Mouse (Mus musculus) hindbrain, postnatal 0 days (tissue): ENCODE measurements around the gene Dnajc21. TPM values are rescaled to one million over a fixed set of nuclear protein-coding genes. Genes with fewer than 3 reads are reported as not detected.

Experiments used
- ATAC-seq: fragments of 200-750 bp; cut with Nextera tagmentation; 2 replicates; pipeline ENCODE4 v1.8.0; 2017; ENCODE audit warnings: mild to moderate bottlenecking, moderate TSS enrichment, moderate library complexity
- DNase-seq: peaks from one replicate; pipeline ENCODE4 v3.0.0-alpha.2; 2015; ENCODE audit warnings: low spot score
- H3K27ac ChIP-seq: fragments of 300-500 bp; sonication (generic); 2 replicates; pipeline ENCODE4 v1.5.1; 2014; ENCODE audit warnings: mild to moderate bottlenecking
- H3K27me3 ChIP-seq: fragments of 300-500 bp; sonication (generic); 2 replicates; pipeline ENCODE4 v1.6.1; 2014; ENCODE audit warnings: low read length, mixed read lengths; ENCODE audit not compliant: insufficient read depth
- H3K36me3 ChIP-seq: fragments of 300-500 bp; sonication (generic); 2 replicates; pipeline ENCODE4 v1.6.1; 2014; ENCODE audit warnings: low read length, mixed read lengths; ENCODE audit not compliant: insufficient read depth
- H3K4me1 ChIP-seq: fragments of 300-500 bp; sonication (generic); 2 replicates; pipeline ENCODE4 v1.6.1; 2014; ENCODE audit warnings: antibody characterized with exemption, low read length, mixed read lengths; ENCODE audit not compliant: insufficient read depth
- H3K4me2 ChIP-seq: fragments of 300-500 bp; sonication (generic); 2 replicates; pipeline ENCODE4 v1.6.1; 2014; ENCODE audit warnings: low read depth, mild to moderate bottlenecking, low read length, moderate library complexity, mixed read lengths
- H3K4me3 ChIP-seq: fragments of 300-500 bp; sonication (generic); 2 replicates; pipeline ENCODE4 v1.5.1; 2014; ENCODE audit warnings: low read length
- H3K9ac ChIP-seq: fragments of 300-500 bp; sonication (generic); replicated peaks from 2 replicates; pipeline ENCODE4 v1.6.1; 2014; ENCODE audit warnings: mild to moderate bottlenecking, low read length, moderate library complexity, mixed read lengths
- H3K9me3 ChIP-seq: fragments of 300-500 bp; sonication (generic); 2 replicates; pipeline ENCODE4 v1.6.1; 2016; ENCODE audit warnings: low read length, mixed read lengths
- CTCF ChIP-seq: IDR thresholded peaks from 2 replicates; pipeline ENCODE4 v1.5.1; 2016; ENCODE audit warnings: antibody characterized with exemption, control low read depth, low read depth
- WGBS: fragments of 180-500 bp; shearing (Covaris S2); extraction: QIAGEN DNeasy Blood & Tissue Kit; methylation state at CpG from one replicate; pipeline ENCODE4 v1.1.7; 2014; 5-methylcytosine and 5-hydroxymethylcytosine counted together
- polyA plus RNA-seq: library from polyadenylated mRNA; unstranded; fragments of >200 nt; fragmentation: Nextera tagmentation; extraction: Ambion mirVana; gene quantifications from 2 replicates; pipeline ENCODE4 v1.2.1, GENCODE M21; 2015
- total RNA-seq: library from RNA; depleted of rRNA; stranded (reverse); fragments of >200 nt; gene quantifications from 2 replicates; pipeline ENCODE4 v1.2.3, GENCODE M21; 2014

The Dnajc21 gene
- total and polyA plus RNA-seq, 2 experiments from 2014 or later: 5.3 to 15.2 TPM

DNA sequence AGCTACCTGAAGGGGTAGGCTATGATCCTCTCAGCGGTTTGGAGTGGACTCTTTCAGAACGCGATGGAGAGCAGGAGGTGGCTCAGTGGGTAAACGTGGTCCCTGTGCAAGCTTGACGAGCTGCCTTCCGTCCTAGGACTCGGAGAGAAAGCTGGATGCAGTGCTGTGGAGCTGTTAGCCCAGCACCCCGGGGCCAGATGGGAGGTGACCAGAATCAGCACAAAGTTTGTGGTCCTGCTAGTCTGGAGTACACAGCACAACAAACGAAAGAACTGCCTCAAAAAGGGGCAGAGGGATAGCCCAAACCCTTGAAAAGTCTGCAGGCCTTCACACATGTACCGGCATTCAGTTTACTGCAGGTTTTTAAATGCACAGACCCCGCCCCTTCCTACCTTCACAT, 25.6 kb upstream of the Dnajc21 start:
- TF ChIP-seq CTCF: no peak
- H3K36me3 ChIP-seq: peaks cover 8% of the 10 kb centered on the region; the same call in 1 of the 2 replicates
- no peak overlapping the region for H3K9ac ChIP-seq
- H3K27me3 ChIP-seq: no peaks in the 10 kb centered on the region
- 93% methylated on average over 11 of the region's 11 CpGs for WGBS
- no peak overlapping the region for H3K27ac ChIP-seq
- H3K9me3 ChIP-seq: no peaks in the 10 kb centered on the region
- H3K4me1 ChIP-seq: no peaks in the 10 kb centered on the region
- no peak for ATAC-seq
- H3K4me2 ChIP-seq: no peak overlapping the region
- no peak overlapping the region for H3K4me3 ChIP-seq
- no peak for DNase-seq

DNA sequence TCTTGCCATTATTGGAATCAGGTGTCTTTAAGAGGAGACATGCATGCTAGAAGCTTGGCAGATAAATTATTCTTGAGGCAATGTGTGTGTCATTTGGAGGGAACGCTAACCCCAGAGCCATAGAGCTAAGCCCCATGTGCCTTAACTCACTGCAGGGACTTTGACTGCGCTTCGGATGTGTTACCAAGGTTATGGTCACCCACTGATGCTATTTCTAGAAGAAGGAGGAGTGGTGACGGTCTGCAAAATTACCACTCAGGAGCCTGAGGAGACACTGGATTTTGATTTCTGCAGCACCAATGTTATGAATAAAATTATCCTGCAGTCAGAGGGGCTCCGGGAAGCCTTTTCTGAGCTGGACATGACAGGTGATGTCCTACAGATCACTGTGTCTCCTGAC, 19.8 kb upstream of the Dnajc21 start:
- no peak for ATAC-seq

DNA sequence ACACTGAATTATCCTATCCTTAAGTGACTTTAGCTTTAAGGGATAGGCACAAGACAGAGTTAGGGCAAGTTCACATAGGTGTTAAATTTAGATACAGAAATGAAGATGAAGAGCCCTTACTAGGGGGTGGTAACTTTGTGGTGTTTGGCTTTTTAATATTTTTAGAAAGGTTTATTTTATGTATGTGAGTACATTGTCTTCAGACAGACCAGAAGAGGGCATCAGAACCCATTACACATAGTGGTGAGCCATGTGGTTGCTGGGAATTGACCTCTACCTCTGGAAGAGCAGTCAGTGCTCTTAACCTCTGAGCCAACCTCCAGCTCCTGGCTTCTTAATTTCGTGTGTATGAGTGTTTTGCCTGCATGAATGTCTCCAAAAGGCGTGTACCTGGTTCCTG, 16.9 kb upstream of the Dnajc21 start:
- H3K9me3 ChIP-seq: no peaks in the 10 kb centered on the region
- H3K36me3 ChIP-seq: peaks cover 8% of the 10 kb centered on the region; the same call in 1 of the 2 replicates
- WGBS: 60% methylated on average over 2 of the region's 2 CpGs
- no peak overlapping the region for H3K9ac ChIP-seq
- peaks cover 13% of the 10 kb centered on the region; the same call in 1 of the 2 replicates for H3K4me1 ChIP-seq
- ATAC-seq (no peak), DNase-seq (no peak)
- no peaks in the 10 kb centered on the region for H3K27me3 ChIP-seq
- 0 out of 2 replicates have a peak, but pooled peaks have one; percentile 24 for TF ChIP-seq CTCF
- H3K27ac ChIP-seq: no peak overlapping the region
- peak overlapping the region; percentile 93 for H3K4me3 ChIP-seq
- peak overlapping the region; percentile 89 for H3K4me2 ChIP-seq

More for the DNA sequence above, 19.8 kb upstream of the Dnajc21 start:
- Histone ChIP-seq H3K27ac (no peak overlapping the region), H3K9me3 (no peaks in the 10 kb centered on the region), H3K36me3 (peaks cover 8% of the 10 kb centered on the region; the same call in 1 of the 2 replicates), H3K4me1 (peaks cover 7% of the 10 kb centered on the region; the same call in 1 of the 2 replicates), H3K4me3 (no peak overlapping the region), H3K27me3 (no peaks in the 10 kb centered on the region), H3K4me2 (no peak overlapping the region), H3K9ac (no peak overlapping the region)
- DNase-seq: no peak
- 84% methylated on average over 5 of the region's 5 CpGs for WGBS
- TF ChIP-seq CTCF: no peak

DNA sequence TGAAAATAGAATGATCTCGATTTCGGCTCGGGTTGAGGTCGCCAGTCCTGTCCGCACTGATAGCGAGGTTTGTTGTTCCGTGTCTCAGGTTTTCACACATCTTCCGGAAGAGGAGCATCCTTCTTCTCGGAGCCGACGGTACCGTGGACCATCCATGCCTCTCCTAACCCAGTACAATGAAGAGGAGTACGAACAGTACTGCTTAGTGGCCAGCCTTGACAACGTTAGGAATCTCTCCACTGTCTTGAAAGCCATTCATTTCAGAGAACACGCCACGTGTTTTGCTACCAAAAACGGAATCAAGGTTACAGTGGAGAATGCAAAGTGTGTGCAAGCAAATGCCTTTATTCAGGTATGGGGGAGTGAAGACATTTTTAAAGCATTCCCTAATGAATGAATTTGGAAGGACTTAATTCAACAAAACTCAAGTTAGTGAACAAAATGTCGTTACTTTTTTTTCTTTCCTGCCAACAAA, 16.1 kb upstream of the Dnajc21 start:
- Histone ChIP-seq H3K9ac (peak overlapping the region; percentile 64), H3K36me3 (peaks cover 5% of the 10 kb centered on the region; the same call in 1 of the 2 replicates), H3K4me3 (peak overlapping the region; percentile 93), H3K27me3 (no peaks in the 10 kb centered on the region), H3K4me1 (peaks cover 13% of the 10 kb centered on the region; the same call in 1 of the 2 replicates), H3K4me2 (peak overlapping the region; percentile 89), H3K9me3 (no peaks in the 10 kb centered on the region), H3K27ac (peak overlapping the region; percentile 76)
- 1% methylated on average over 18 of the region's 18 CpGs for WGBS
- ATAC-seq: peak; percentile 48
- no peak for TF ChIP-seq CTCF
- no peak for DNase-seq

DNA sequence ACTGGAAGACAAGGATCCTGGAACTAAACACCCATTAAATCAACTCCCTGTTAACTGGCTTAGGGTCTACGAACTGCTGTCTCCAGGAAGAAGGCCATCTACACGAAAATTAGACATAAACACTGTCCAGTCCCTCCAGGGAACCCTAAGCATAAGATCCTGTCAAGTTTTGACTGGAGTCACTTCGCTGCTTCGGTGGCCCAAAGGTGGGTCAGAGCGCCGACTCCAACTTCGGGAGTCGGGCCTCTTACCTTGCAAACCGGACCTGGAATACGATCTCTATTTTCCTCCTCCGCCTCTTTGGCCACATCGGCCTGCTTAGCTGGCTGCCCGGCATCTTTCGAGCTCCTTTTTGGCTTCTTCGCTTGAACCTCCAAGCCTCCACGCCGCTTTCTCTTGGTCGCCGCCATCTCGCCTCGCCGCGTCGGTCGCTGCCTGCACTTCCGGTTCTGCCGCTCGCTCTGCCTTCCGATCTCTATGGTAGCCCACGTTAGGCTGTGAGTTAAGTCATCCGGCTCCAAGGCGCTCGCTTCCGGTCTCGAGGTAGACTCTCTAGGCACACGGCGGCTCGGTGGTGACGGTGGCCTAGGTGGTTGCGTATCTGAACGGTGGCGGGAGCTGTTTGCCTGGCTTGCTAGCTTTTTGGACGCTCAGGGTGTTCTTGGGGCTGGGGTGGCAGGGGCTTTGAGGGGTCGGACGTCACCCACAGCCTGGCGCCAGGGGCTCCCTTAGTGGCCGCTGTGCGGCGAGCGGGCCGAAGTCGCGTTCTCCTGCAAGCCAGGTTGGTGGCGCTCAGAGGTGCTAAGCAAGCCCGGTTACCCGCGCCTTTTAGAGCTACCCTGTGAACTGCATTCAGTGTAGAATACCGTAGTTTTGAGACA, 15.4 kb upstream of the Dnajc21 start, which contains the start of the genes Brix1 and Rad1:
Gene Brix1, minus strand, starts transcription at position 464 of the 881 bp plus-strand sequence.
Gene Rad1, plus strand, starts transcription at position 535 of the 881 bp plus-strand sequence.
- ATAC-seq (peak; percentile 100), DNase-seq (peak; percentile 98)
- H3K27me3 ChIP-seq: no peaks in the 10 kb centered on the region
- peak within 1 kb of the TSS; percentile 76 for H3K27ac ChIP-seq
- no peak; the same call in 1 of the 2 replicates for TF ChIP-seq CTCF
- peak within 1 kb of the TSS; percentile 93 for H3K4me3 ChIP-seq
- no peaks in the 10 kb centered on the region for H3K9me3 ChIP-seq
- peaks cover 5% of the 10 kb centered on the region; the same call in 1 of the 2 replicates for H3K36me3 ChIP-seq
- H3K4me1 ChIP-seq: peaks cover 13% of the 10 kb centered on the region; the same call in 1 of the 2 replicates
- WGBS: under 1% methylated on average over 58 of the region's 58 CpGs
- H3K9ac ChIP-seq: peak within 1 kb of the TSS; percentile 64
- peak within 1 kb of the TSS; percentile 89 for H3K4me2 ChIP-seq

DNA sequence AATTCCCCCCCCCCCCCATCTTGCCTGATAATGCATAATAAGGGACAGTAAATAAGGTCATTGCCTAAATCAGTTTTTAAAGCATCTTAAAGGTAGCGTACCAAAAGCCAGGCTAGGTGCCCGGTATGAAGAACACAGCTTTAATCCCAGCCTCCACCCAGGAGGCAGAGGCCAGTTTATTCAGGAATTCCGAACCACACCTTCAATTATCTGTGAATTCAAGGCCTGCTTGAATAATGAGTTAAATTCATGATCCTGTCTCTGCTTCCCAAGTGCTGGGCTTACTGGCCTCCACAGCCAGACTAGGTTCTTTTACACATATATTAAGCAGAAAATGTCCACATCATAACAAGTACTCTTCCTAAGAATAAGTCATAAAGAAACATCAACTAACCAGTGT, 625 bp upstream of the Dnajc21 start:
- Histone ChIP-seq H3K27ac (no peak overlapping the region), H3K4me2 (peak overlapping the region; percentile 86), H3K27me3 (no peaks in the 10 kb centered on the region), H3K9me3 (no peaks in the 10 kb centered on the region), H3K4me3 (peak overlapping the region; percentile 92), H3K4me1 (peaks cover 7% of the 10 kb centered on the region; the same call in 1 of the 2 replicates), H3K9ac (peak overlapping the region; percentile 90), H3K36me3 (peaks cover 10% of the 10 kb centered on the region; the same call in 1 of the 2 replicates)
- TF ChIP-seq CTCF: no peak
- ATAC-seq: no peak; the same call in 1 of the 2 replicates
- DNase-seq: no peak
- WGBS: 16% methylated on average over 3 of the region's 3 CpGs
